10 mouse cellular contexts compared by ENCODE assay signal in genomic region chr1:135373171-135373677, GRCm38 (mm10). TPM values are rescaled to one million over a fixed set of nuclear protein-coding genes. Genes with fewer than 3 reads are reported as not detected.
A peak's percentile ranks its signal among the peaks of the same experiment; 100 is the strongest.
DNase-seq lines count a peak whose midpoint lies in the region; ATAC-seq and TF ChIP-seq lines count a peak whose summit lies in the region.
"Had no signal": no experiment of that assay in that cellular context is flagged by ENCODE, and none has a peak within 500 bp of the region (broad histone marks: within the 10 kb centered on the region; RNA-seq: fewer than 3 reads in every experiment).

No protein-coding gene starts in this region.

- no peak for TF ChIP-seq POLR2A in cerebellum, adult 2 months (IDR thresholded peaks at IDR 0.05; ENCODE audit: borderline replicate concordance, insufficient read depth, low read length)

- TF ChIP-seq CTCF in cerebellum, adult 2 months (IDR thresholded peaks at IDR 0.05; ENCODE audit: borderline replicate concordance, insufficient read depth, low read depth, low read length): no peak
- no peak for TF ChIP-seq CTCF in stomach, postnatal 0 days (IDR thresholded peaks at IDR 0.05; ENCODE audit: low read depth)

- H3K27me3 ChIP-seq in cerebellum, adult 2 months (ENCODE audit: control insufficient read depth, insufficient read depth, low read length): no peaks in the 10 kb centered on the region
- no peaks in the 10 kb centered on the region for H3K27me3 ChIP-seq in stomach, embryonic 16.5 days (ENCODE audit: control insufficient read depth, insufficient read depth, low read length)
- H3K27me3 ChIP-seq in stomach, postnatal 0 days (ENCODE audit: control insufficient read depth, insufficient read depth, low read length): no peaks in the 10 kb centered on the region
- H3K27me3 ChIP-seq in midbrain, embryonic 11.5 days (ENCODE audit: control insufficient read depth, insufficient read depth, low read length): no peaks in the 10 kb centered on the region; the same call in 1 of the 2 replicates

- peak overlapping the region; percentile 32 for H3K4me3 ChIP-seq in cerebellum, adult 2 months (replicated peaks; ENCODE audit: insufficient read depth, low read depth, low read length)
- no peak overlapping the region for H3K4me3 ChIP-seq in stomach, embryonic 16.5 days (replicated peaks; ENCODE audit: low read length)
- H3K4me3 ChIP-seq in stomach, postnatal 0 days (ENCODE audit: low read depth, low read length): no peak overlapping the region
- H3K4me3 ChIP-seq in midbrain, embryonic 11.5 days (ENCODE audit: low read depth, low read length): 0 out of 2 replicates have a peak overlapping the region, but pooled peaks have one; percentile 0

- DNase-seq in cerebellum, adult 2 months: peak in 1 of 2 experiments; percentile 19
- no peak for DNase-seq in cerebellum, postnatal 25 days
- DNase-seq in stomach, postnatal 0 days (ENCODE audit: low spot score): no peak
- DNase-seq in midbrain, embryonic 11.5 days (ENCODE audit: low spot score, missing footprints): no peak
- DNase-seq in layer of hippocampus, adult 11-12 months (ENCODE audit: low spot score): no peak
- DNase-seq in right cerebral cortex, postnatal 4 days: no peak
- DNase-seq in thymus, postnatal 14 days: no peak
- DNase-seq: adrenal gland, postnatal 14 days; lung, adult 18-20 months had no signal

- H3K4me2 ChIP-seq in stomach, embryonic 16.5 days (ENCODE audit: low read depth, low read length): peak overlapping the region; percentile 29; the same call in 1 of the 2 replicates
- H3K4me2 ChIP-seq in stomach, postnatal 0 days (replicated peaks; ENCODE audit: low read depth): no peak overlapping the region; the same call in 1 of the 2 replicates
- peak overlapping the region; percentile 14 for H3K4me2 ChIP-seq in midbrain, embryonic 11.5 days

- 40% methylated on average over 4 of the region's 4 CpGs for WGBS in cerebellum, adult 2 months
- WGBS in stomach, embryonic 16.5 days: 71% methylated on average over 4 of the region's 4 CpGs
- 70% methylated on average over 4 of the region's 4 CpGs for WGBS in stomach, postnatal 0 days
- WGBS in midbrain, embryonic 11.5 days: 62% methylated on average over 4 of the region's 4 CpGs

- H3K36me3 ChIP-seq in stomach, embryonic 16.5 days (ENCODE audit: control insufficient read depth, insufficient read depth, low read length): no peaks in the 10 kb centered on the region
- H3K36me3 ChIP-seq in stomach, postnatal 0 days (ENCODE audit: control insufficient read depth, insufficient read depth, low read length): no peaks in the 10 kb centered on the region
- H3K36me3 ChIP-seq in midbrain, embryonic 11.5 days (ENCODE audit: control insufficient read depth, insufficient read depth, low read length): no peaks in the 10 kb centered on the region

- ATAC-seq in stomach, embryonic 16.5 days (ENCODE audit: insufficient read depth, low FRiP score): no peak
- ATAC-seq in stomach, postnatal 0 days (ENCODE audit: low FRiP score, low TSS enrichment): no peak
- no peak for ATAC-seq in midbrain, embryonic 11.5 days (ENCODE audit: low FRiP score)

- H3K4me1 ChIP-seq in cerebellum, adult 2 months (ENCODE audit: control insufficient read depth, insufficient read depth, low read length): peaks cover 18% of the 10 kb centered on the region
- H3K4me1 ChIP-seq in stomach, embryonic 16.5 days (ENCODE audit: control insufficient read depth, insufficient read depth, low read length): peaks cover 24% of the 10 kb centered on the region
- peaks cover 2% of the 10 kb centered on the region; the same call in 1 of the 2 replicates for H3K4me1 ChIP-seq in stomach, postnatal 0 days (replicated peaks; ENCODE audit: control insufficient read depth, insufficient read depth)
- peaks cover 28% of the 10 kb centered on the region for H3K4me1 ChIP-seq in midbrain, embryonic 11.5 days (ENCODE audit: control insufficient read depth, insufficient read depth, low read length)

- TF ChIP-seq EP300 in stomach, postnatal 0 days (optimal IDR thresholded peaks at IDR 0.05): no peak

- H3K9ac ChIP-seq in stomach, embryonic 16.5 days (ENCODE audit: low read length): 0 out of 2 replicates have a peak overlapping the region, but pooled peaks have one; percentile 4
- H3K9ac ChIP-seq in stomach, postnatal 0 days (ENCODE audit: low read length): no peak overlapping the region; the same call in 1 of the 2 replicates
- 0 out of 2 replicates have a peak overlapping the region, but pooled peaks have one; percentile 13 for H3K9ac ChIP-seq in midbrain, embryonic 11.5 days (ENCODE audit: low read length)

- no peak overlapping the region for H3K27ac ChIP-seq in cerebellum, adult 2 months (ENCODE audit: insufficient read depth, low read length)
- no peak overlapping the region for H3K27ac ChIP-seq in stomach, embryonic 16.5 days (ENCODE audit: low read length)
- no peak overlapping the region for H3K27ac ChIP-seq in stomach, postnatal 0 days (replicated peaks)
- H3K27ac ChIP-seq in midbrain, embryonic 11.5 days (ENCODE audit: low read depth, low read length): no peak overlapping the region

- H3K9me3 ChIP-seq in stomach, embryonic 16.5 days (replicated peaks; ENCODE audit: control insufficient read depth, low read length): no peaks in the 10 kb centered on the region
- H3K9me3 ChIP-seq in stomach, postnatal 0 days (ENCODE audit: control insufficient read depth, low read length): no peaks in the 10 kb centered on the region
- no peaks in the 10 kb centered on the region for H3K9me3 ChIP-seq in midbrain, embryonic 11.5 days (ENCODE audit: control insufficient read depth, low read length)

RNA-seq across cellular contexts. Expression of gene Shisa4, which starts 1.8 kb away (rescaled TPM):
- 130 and 147 TPM in 2 replicates for polyA plus RNA-seq in cerebellum, adult 2 months (2012; rRNA removed)
- 37.2 and 38.8 TPM in 2 replicates for polyA plus RNA-seq in stomach, embryonic 16.5 days (2015; fragmentation: Nextera tagmentation; extraction: Ambion mirVana)
- 23.2 and 25.0 TPM in 2 replicates for polyA plus RNA-seq in stomach, postnatal 0 days (2015; fragmentation: Nextera tagmentation; extraction: Ambion mirVana)
- polyA plus RNA-seq in midbrain, embryonic 11.5 days (2014; fragmentation: Nextera tagmentation; extraction: Ambion mirVana): 46.5 and 47.2 TPM in 2 replicates

RNA-seq across cellular contexts. Expression of gene Lmod1, which starts 48.6 kb away (rescaled TPM):
- 0.47 and 0.59 TPM in 2 replicates for polyA plus RNA-seq in cerebellum, adult 2 months (2012; rRNA removed)
- polyA plus RNA-seq in stomach, embryonic 16.5 days (2015; fragmentation: Nextera tagmentation; extraction: Ambion mirVana): 17.5 and 20.2 TPM in 2 replicates
- 19.5 and 22.4 TPM in 2 replicates for polyA plus RNA-seq in stomach, postnatal 0 days (2015; fragmentation: Nextera tagmentation; extraction: Ambion mirVana)
- polyA plus RNA-seq in midbrain, embryonic 11.5 days (2014; fragmentation: Nextera tagmentation; extraction: Ambion mirVana): 0.39 and 0.81 TPM in 2 replicates

RNA-seq across cellular contexts. Expression of gene Ipo9, which starts 57.1 kb away (rescaled TPM):
- polyA plus RNA-seq in cerebellum, adult 2 months (2012; rRNA removed): 139 and 157 TPM in 2 replicates
- 92.4 and 94.8 TPM in 2 replicates for polyA plus RNA-seq in stomach, embryonic 16.5 days (2015; fragmentation: Nextera tagmentation; extraction: Ambion mirVana)
- 23.5 and 24.7 TPM in 2 replicates for polyA plus RNA-seq in stomach, postnatal 0 days (2015; fragmentation: Nextera tagmentation; extraction: Ambion mirVana)
- polyA plus RNA-seq in midbrain, embryonic 11.5 days (2014; fragmentation: Nextera tagmentation; extraction: Ambion mirVana): 167 and 188 TPM in 2 replicates

RNA-seq across cellular contexts. Expression of gene Timm17a, which starts 59.6 kb away (rescaled TPM):
- 104 and 110 TPM in 2 replicates for polyA plus RNA-seq in cerebellum, adult 2 months (2012; rRNA removed)
- polyA plus RNA-seq in stomach, embryonic 16.5 days (2015; fragmentation: Nextera tagmentation; extraction: Ambion mirVana): 194 and 219 TPM in 2 replicates
- polyA plus RNA-seq in stomach, postnatal 0 days (2015; fragmentation: Nextera tagmentation; extraction: Ambion mirVana): 237 and 250 TPM in 2 replicates
- 177 and 180 TPM in 2 replicates for polyA plus RNA-seq in midbrain, embryonic 11.5 days (2014; fragmentation: Nextera tagmentation; extraction: Ambion mirVana)

Comparison
In these comparisons a context has a peak if more than half of its experiments do, and no peak if none do; other contexts are left out.
1. H3K4me3 ChIP-seq: peak in cerebellum, adult 2 months (single experiment) and midbrain, embryonic 11.5 days (single experiment); none in stomach, embryonic 16.5 days (single experiment) and stomach, postnatal 0 days (single experiment).
2. RNA of gene Lmod1, which starts 48.6 kb away (polyA plus RNA-seq): 19.5 to 22.4 TPM in stomach, postnatal 0 days and 17.5 to 20.2 TPM in stomach, embryonic 16.5 days; 0.39 to 0.81 TPM in midbrain, embryonic 11.5 days and 0.47 to 0.59 TPM in cerebellum, adult 2 months; every median in the first group is over 10 times any median in the second.